Mouse (Mus musculus): ENCODE results near the gene Zkscan5.
"Not testable (repeated sequence)": the region's sequence is repeated elsewhere in the genome, so short reads cannot be mapped to it uniquely, and the experiment has no call there.

The Zkscan5 gene

GRCm38 (mm10) chr5:145203936-145204691, at the start of gene Zkscan5:
Zkscan5 (plus strand) TSS chr5:145204562.
- peak; percentile 99 for DNase-seq

DNA sequence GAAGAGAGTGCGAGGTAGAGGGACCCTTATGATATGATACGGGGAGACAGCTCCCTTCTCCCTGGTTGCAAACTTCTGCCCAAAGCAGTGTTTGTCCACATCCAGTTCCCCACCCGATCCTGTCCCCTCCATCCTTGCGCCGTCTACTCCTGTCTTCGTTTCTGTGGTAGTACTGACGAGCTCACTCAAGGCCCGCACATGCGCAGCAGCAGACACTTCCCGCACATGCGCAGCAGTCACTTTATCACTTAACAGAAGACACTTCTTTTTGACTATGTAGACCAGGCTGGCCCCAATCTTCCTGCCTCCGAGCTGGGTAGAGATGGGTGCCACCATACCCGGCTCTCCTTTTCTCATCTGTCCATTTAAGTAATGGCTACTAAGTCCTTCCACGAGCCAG, 43.0 kb upstream of the Zkscan5 start:
- DNase-seq: no peak

GRCm38 (mm10) chr5:145164710-145165109, 39.7 kb upstream of the Zkscan5 start:
- DNase-seq: peak; percentile 24

GRCm38 (mm10) chr5:145165184-145165583, 39.2 kb upstream of the Zkscan5 start:
- no peak for DNase-seq

DNA sequence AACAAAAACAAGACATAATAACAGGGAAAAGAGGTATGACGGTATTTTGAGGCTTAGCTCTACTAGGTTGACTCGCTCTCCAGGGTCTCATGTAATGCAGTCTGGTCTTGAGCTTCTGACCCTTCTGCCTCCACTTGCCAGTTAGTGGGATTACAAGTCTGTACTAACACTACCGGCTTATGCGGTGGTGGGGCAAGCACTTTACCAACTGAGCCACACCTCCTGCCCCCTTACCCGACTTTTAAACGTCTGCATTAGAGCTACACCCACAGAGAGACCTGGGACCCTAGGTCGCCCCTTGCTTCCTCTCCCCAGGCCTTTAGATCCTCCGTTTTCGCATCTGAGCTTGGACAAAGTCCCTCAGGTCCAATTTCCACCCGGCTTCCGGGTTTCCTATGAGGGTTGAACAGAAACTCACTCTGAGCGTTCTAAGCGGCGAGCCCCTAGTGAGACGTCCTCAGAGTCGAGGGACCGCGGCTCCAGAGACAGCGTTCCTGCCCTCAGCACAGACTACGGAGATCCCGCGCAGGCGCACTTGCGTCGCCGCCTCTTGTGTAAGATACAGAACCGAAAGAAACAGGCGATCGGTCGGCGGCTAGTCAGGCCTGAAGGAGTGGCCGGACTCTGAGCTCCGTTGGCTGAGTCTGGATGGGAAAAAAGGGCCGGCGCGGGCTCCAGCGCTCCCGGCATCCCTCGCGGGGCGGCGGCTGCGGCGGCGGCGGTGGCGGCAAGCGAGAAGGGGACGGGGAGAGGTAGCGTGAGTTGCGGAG, 37.6 kb upstream of the Zkscan5 start, which contains the start of the genes Ptcd1 and Cpsf4:
Ptcd1 (minus strand) TSS at position 573 of the 770 bp plus-strand sequence.
Cpsf4 (plus strand) TSS at position 678 of the 770 bp plus-strand sequence.
- DNase-seq: peak; percentile 99

- no peak for DNase-seq
Observed at GRCm38 (mm10) chr5:145167306-145167661, 37.1 kb upstream of the Zkscan5 start.

DNA sequence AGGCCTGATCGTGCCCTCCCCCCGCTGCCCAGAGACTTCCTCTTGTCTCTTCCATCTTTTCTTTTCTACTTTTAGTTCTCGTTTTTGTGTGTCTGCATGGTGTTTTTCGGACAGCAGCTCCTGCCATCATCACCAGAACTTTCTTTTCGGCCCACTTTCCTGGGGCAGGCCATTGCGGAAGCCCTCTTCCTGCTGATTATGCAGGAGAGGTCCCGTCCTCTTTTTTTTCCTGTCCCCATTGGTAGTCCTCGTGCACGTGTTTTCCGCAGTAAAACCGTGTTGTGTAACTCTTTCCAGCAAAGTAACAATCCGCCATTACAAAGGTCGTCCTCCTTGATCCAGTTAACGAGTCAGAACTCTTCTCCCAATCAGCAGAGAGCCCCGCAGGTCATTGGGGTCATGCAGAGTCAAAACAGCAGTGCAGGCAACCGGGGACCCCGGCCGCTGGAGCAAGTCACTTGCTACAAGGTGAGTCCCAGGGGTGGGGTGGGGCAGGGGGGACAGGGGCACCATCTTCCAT, 25.8 kb upstream of the Zkscan5 start:
- no peak for DNase-seq

GRCm38 (mm10) chr5:145185244-145185643, 19.1 kb upstream of the Zkscan5 start:
- no peak for DNase-seq

GRCm38 (mm10) chr5:145189416-145189815, 14.9 kb upstream of the Zkscan5 start:
- DNase-seq: no peak

DNA sequence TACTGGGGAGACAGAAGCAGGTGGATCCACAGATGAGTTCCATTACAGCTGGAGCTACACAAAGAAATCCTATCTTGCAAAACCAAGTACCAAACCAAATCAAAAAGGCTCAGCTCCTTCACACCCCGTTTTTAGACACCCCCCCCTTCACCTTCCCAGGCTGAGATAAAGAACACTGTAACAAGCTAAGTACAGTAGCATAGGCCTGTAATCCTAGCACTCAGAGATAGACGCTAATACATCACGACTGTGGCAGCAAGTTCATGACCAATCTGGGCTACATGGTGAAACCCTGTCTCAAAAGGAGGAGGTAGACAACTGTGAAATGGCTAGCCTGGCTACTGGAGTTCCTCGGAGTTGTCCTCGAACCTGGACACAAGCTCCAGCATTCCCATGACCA, 14.0 kb upstream of the Zkscan5 start:
- DNase-seq: no peak

DNA sequence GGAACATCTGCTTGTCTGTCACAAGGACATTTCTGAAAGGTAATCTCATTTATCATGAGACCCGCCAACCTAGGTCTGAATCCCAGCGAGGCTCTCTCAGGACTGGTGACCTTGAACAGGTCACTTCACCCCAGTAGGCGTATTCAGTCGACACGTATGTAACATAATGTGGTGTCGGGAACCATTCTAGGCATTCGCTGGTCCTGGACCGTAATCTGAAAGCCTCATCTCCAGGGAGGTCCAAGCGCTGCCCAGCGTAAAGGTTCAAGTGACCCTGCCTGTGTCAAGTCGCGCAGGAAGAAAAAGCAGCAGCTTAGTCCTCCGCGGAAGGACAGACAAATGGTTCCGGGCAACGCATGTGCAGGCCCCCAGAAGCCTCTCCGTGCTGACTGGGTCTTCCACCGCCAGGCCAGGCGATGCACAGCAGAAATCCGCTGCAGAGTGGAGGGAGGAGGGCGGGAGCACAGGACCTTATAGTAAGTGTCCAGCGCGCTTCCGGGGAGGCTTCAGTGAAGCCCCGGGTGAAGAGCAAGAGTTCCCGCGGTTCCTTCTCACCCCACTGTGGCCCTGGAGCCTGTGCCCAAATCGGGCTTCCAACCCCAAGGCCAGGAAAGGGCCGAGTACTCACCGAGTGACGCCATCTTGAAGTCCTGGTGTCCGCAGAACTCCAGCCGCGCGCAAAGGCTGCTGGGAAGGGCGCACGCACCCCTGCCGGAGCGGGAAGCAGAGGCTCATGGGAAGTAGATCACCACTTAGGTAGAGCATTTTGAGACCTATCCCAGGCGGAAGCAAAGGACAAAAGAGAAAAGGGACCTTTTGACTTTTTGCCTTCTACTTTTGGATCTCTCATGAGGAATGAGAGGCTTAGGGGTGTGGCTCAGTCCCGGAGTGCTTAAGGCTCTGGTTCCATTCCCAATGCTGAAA, 13.2 kb upstream of the Zkscan5 start:
- DNase-seq: peak; percentile 95

DNA sequence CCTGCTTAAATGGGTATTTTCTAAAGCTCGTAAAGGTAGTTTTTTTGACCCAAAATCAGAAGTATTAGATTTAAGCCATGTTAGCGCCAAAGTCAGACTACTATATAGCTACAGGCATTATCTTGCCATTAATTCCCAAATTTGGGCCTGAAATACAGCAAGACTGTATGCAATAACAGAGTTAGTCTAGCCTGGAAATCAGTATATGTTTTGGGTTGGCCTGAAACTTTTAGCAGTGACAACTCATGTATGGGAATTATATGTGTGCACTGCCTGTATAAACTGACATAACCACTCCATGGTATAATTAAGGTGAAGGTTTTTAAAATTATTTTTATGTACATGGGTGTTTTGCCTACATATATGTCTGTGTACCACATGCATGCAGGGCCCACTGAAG, 12.4 kb upstream of the Zkscan5 start, which contains the start of gene Atp5j2:
Atp5j2 (minus strand) TSS at position 101 of the 400 bp plus-strand sequence.
- DNase-seq: no peak

GRCm38 (mm10) chr5:145200387-145200786, 4.0 kb upstream of the Zkscan5 start:
- DNase-seq: no peak

- peak; percentile 83 for DNase-seq
Observed at GRCm38 (mm10) chr5:145201321-145201991, 2.9 kb upstream of the Zkscan5 start, which contains the start of gene Zkscan14. Zkscan14 (minus strand) TSS chr5:145201868.

GRCm38 (mm10) chr5:145202446-145202845, 1.9 kb upstream of the Zkscan5 start:
- no peak for DNase-seq

DNA sequence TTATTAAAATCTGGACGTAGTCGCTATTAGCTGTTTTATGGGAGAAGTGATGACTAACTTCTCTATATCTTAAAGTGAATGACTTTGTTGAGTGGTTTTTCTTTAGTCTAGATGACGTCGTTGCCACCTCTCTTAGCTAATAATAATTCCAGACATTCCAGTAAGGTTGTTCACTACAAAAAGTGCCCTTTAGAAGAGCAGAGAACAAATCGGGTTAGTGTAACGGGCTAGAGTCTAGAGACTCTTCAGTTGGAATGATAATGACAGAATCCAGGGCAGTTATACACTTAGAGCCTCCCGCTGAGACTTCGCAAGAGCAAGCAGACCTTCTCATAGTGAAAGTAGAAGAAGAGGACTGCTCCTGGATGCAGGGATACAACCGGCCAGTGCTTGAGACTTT, 679 bp downstream of the Zkscan5 start:
- DNase-seq: no peak

GRCm38 (mm10) chr5:145207385-145207784, 3.0 kb downstream of the Zkscan5 start:
- DNase-seq: no peak

DNA sequence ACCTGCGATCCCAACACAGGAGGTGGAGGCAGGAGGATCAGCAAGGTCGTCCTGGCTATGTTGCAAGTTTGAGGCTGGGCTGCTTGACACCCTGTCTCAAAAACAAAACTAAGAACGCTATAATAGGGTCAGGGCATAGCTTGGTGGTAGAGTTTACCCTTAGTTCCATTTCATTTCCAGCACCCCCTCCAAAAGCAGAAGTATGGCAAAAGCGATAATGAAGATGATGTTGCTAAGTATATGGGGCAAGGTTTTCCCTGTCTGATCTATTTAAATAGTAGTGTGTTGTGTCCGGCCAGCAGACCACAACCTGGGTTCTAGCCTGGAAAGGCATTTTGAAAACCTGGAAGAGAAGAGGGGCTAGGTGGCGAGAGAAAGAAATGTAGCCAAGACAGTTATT, 3.6 kb downstream of the Zkscan5 start:
- no peak for DNase-seq

- not testable (repeated sequence) for DNase-seq
Observed at GRCm38 (mm10) chr5:145208391-145208790, 4.0 kb downstream of the Zkscan5 start.

DNA sequence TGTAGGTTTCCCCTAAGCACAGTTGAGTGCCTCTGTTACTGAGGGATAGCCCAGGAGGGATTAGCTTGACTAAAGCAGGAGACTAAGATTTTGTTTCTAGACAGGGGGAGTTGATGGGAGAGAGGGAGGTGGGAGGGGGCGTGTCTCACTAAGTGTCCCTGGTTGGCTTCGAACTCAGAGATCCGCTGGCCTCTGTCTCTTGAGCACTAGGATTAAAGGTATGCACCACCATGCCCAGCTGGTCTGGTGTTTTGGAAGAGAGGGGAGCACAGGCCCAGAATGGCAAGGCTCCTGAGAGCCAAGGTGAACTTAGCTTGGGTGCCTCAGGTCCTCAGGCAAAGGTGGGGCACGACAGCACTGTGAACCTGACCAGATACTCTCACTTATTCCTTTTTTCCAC, 7.0 kb downstream of the Zkscan5 start:
- DNase-seq: no peak

- DNase-seq: no peak
Observed at GRCm38 (mm10) chr5:145212216-145212615, 7.9 kb downstream of the Zkscan5 start.

DNA sequence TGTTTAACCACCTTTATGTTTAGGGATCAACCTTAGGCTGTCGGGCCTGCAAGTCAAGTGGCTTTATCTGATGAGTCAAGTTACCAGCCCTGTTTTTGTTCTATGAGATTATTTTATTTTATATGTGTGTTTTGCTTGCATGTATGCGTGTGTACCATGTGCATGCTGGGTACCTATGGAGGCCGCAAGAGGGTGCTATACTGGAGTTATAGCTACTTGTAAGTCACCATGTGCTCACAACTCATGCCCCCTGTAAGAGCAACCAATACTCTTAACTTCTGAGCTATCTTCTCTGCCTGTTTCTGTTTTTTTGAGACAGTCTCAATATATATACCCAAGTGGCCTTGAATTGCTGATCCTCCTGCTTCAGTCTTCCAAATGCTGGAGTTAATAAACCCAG, 9.1 kb downstream of the Zkscan5 start:
- no peak for DNase-seq
